Mouse (Mus musculus): ENCODE measurements around the gene Vmn1r173.
"Not testable (repeated sequence)": the region's sequence is repeated elsewhere in the genome, so short reads cannot be mapped to it uniquely, and the experiment has no call there.

Gene Vmn1r173

GRCm38 (mm10) chr7:23700403-23700802 is at the start of gene Vmn1r173:
Vmn1r173 (plus strand) TSS chr7:23700703.
- DNase-seq (ENCODE audit: low spot score in 2 of 2): not testable (repeated sequence)

DNA sequence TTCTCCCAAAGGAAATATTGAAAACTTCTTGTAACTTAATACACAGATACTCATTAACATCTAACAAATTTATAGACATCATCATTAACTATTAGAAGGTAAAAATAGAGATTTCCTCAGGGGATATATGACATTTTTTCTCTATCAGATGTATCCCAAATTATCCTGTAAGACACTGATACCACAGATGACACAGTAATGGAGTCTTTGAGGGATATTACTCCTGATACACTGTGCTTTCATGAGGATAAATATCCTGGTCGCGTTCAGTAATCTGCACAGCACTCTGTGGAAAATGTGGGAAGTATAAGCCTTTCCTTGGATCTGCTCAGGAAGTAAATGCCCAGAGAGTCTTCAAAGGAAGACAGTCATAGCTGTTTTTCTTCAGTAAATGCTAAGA is 42.5 kb upstream of the Vmn1r173 start, which contains the start of gene Vmn1r172:
Gene Vmn1r172 (plus strand): TSS at position 301 of the 400 bp plus-strand sequence.
- no peak for DNase-seq (ENCODE audit: low spot score in 2 of 2)

GRCm38 (mm10) chr7:23751970-23752369 is 51.5 kb downstream of the Vmn1r173 start, which contains the start of gene Vmn1r174:
Vmn1r174 (plus strand) TSS chr7:23752270.
- DNase-seq (ENCODE audit: low spot score in 2 of 2): not testable (repeated sequence)
